Mouse (Mus musculus) MEL (cell line): Measurements from ENCODE around the gene Sorl1. TPM values are rescaled to one million over a fixed set of nuclear protein-coding genes. Genes with fewer than 3 reads are reported as not detected.

ENCODE experiments used
- DNase-seq: peaks from one replicate; pipeline ENCODE4 v3.0.0; 2011; ENCODE audit warnings: low read depth, low spot score
- H3K27ac ChIP-seq: 2 replicates; pipeline ENCODE4 v1.5.1; 2012; ENCODE audit warnings: low read depth, mild to moderate bottlenecking, control low read depth, low read length, moderate library complexity; ENCODE audit not compliant: control insufficient read depth
- H3K27me3 ChIP-seq, 2 experiments: fragments of 150-350 bp in 1 of 2; sonication (generic) in 1 of 2; 2 replicates each; pipeline ENCODE4 v1.6.1; 2012; ENCODE audit warnings: low read length in 2 of 2, mild to moderate bottlenecking in 2 of 2, improper control_type of control experiment in 1 of 2, moderate library complexity in 1 of 2; ENCODE audit not compliant: insufficient read depth in 2 of 2, control insufficient read depth in 1 of 2
- H3K36me3 ChIP-seq, 2 experiments: 2 replicates each; pipeline ENCODE4 v1.6.1; 2012 to 2014; ENCODE audit warnings: low read length in 2 of 2, improper control_type of control experiment in 1 of 2, inconsistent platforms in 1 of 2, mild to moderate bottlenecking in 1 of 2; ENCODE audit not compliant: insufficient read depth in 2 of 2, control insufficient read depth in 1 of 2
- H3K4me1 ChIP-seq, 2 experiments: fragments of 150-350 bp in 1 of 2; sonication (generic) in 1 of 2; 2 replicates each; pipeline ENCODE4 v1.6.1; 2012; ENCODE audit warnings: low read length in 2 of 2, improper control_type of control experiment in 1 of 2, mild to moderate bottlenecking in 1 of 2; ENCODE audit not compliant: insufficient read depth in 2 of 2, control insufficient read depth in 1 of 2
- H3K4me3 ChIP-seq, 2 experiments: fragments of 150-350 bp in 1 of 2; sonication (generic) in 1 of 2; 2 replicates each; pipeline ENCODE4 v1.5.1; 2012; ENCODE audit warnings: low read depth in 2 of 2, low read length in 2 of 2, mild to moderate bottlenecking in 2 of 2, moderate library complexity in 2 of 2, control low read depth in 1 of 2, improper control_type of control experiment in 1 of 2; ENCODE audit not compliant: control insufficient read depth in 1 of 2, insufficient read depth in 1 of 2
- H3K79me2 ChIP-seq: 2 replicates; pipeline ENCODE4 v1.6.1; 2012; ENCODE audit warnings: mild to moderate bottlenecking, low read length, moderate library complexity; ENCODE audit not compliant: control insufficient read depth, poor library complexity, insufficient read depth
- H3K9ac ChIP-seq: 2 replicates; pipeline ENCODE4 v1.6.1; 2012; ENCODE audit warnings: low read depth, mild to moderate bottlenecking, control low read depth, low read length, moderate library complexity; ENCODE audit not compliant: control insufficient read depth, poor library complexity, severe bottlenecking
- H3K9me3 ChIP-seq: fragments of 150-350 bp; sonication (generic); replicated peaks from 2 replicates; pipeline ENCODE4 v1.6.1; 2012; ENCODE audit warnings: mild to moderate bottlenecking, low read length, improper control_type of control experiment, moderate library complexity; ENCODE audit not compliant: insufficient read depth
- CHD1 ChIP-seq: IDR thresholded peaks from 2 replicates; pipeline ENCODE4 v1.6.1; 2012; ENCODE audit warnings: low read depth, mild to moderate bottlenecking, inconsistent platforms, low read length, improper control_type of control experiment
- CHD2 ChIP-seq: IDR thresholded peaks from 2 replicates; pipeline ENCODE4 v1.6.1; 2011; ENCODE audit warnings: low read length, improper control_type of control experiment
- CTCF ChIP-seq, 3 experiments: IDR thresholded peaks in 2 of 3; conservative IDR thresholded peaks in 1 of 3; 2 replicates each; pipeline ENCODE4 v1.5.1; 2011 to 2012; ENCODE audit warnings: low read length in 3 of 3, low read depth in 2 of 3, mild to moderate bottlenecking in 2 of 3, improper control_type of control experiment in 1 of 3, inconsistent platforms in 1 of 3, mixed read lengths in 1 of 3, moderate library complexity in 1 of 3; ENCODE audit not compliant: control insufficient read depth in 1 of 3, insufficient read depth in 1 of 3, poor library complexity in 1 of 3, severe bottlenecking in 1 of 3
- E2F4 ChIP-seq: IDR thresholded peaks from 2 replicates; pipeline ENCODE4 v1.6.1; 2011; ENCODE audit warnings: low read depth, low read length, improper control_type of control experiment, borderline replicate concordance
- GABPA ChIP-seq: IDR thresholded peaks from 2 replicates; pipeline ENCODE4 v1.6.1; 2012; ENCODE audit warnings: low read depth, mild to moderate bottlenecking, inconsistent platforms, low read length, improper control_type of control experiment, moderate library complexity
- GATA1 ChIP-seq: IDR thresholded peaks from 2 replicates; pipeline ENCODE4 v1.6.1; 2011; ENCODE audit warnings: low read depth, low read length, improper control_type of control experiment
- JUND ChIP-seq: IDR thresholded peaks from 2 replicates; pipeline ENCODE4 v1.6.1; 2011; ENCODE audit warnings: low read depth, mild to moderate bottlenecking, improper control_type of control experiment, low read length
- KAT2A ChIP-seq: conservative IDR thresholded peaks from 2 replicates; pipeline ENCODE4 v1.6.1; 2012; ENCODE audit warnings: low read depth, low read length, improper control_type of control experiment, inconsistent platforms
- MAFK ChIP-seq: IDR thresholded peaks from 2 replicates; pipeline ENCODE4 v1.6.1; 2011; ENCODE audit warnings: low read depth, mild to moderate bottlenecking, low read length, improper control_type of control experiment, borderline replicate concordance
- MYC ChIP-seq: IDR thresholded peaks from 2 replicates; pipeline ENCODE4 v1.6.1; 2011; ENCODE audit warnings: low read depth, mild to moderate bottlenecking, low read length, improper control_type of control experiment, moderate library complexity
- NELFE ChIP-seq: IDR thresholded peaks from 2 replicates; pipeline ENCODE4 v1.6.1; 2011; ENCODE audit warnings: low read depth, low read length, improper control_type of control experiment
- NRF1 ChIP-seq: IDR thresholded peaks from 2 replicates; pipeline ENCODE4 v1.6.1; 2014; ENCODE audit warnings: low read depth, mild to moderate bottlenecking, inconsistent platforms, low read length, improper control_type of control experiment, moderate library complexity; ENCODE audit not compliant: poor library complexity, insufficient read depth, severe bottlenecking
- POLR2A ChIP-seq, 2 experiments: IDR thresholded peaks; 2 replicates each; pipeline ENCODE4 v1.6.1; 2011 to 2012; ENCODE audit warnings: low read length in 2 of 2, mild to moderate bottlenecking in 2 of 2, control low read depth in 1 of 2, improper control_type of control experiment in 1 of 2, low read depth in 1 of 2, moderate library complexity in 1 of 2; ENCODE audit not compliant: control insufficient read depth in 1 of 2, insufficient read depth in 1 of 2, poor library complexity in 1 of 2
- POLR2AphosphoS5 ChIP-seq: IDR thresholded peaks from 2 replicates; pipeline ENCODE4 v1.6.1; 2012; ENCODE audit warnings: low read depth, borderline replicate concordance, mild to moderate bottlenecking, inconsistent platforms, low read length, moderate library complexity, mixed read lengths
- SIN3A ChIP-seq: IDR thresholded peaks from 2 replicates; pipeline ENCODE4 v1.6.1; 2012; ENCODE audit warnings: low read length, improper control_type of control experiment, inconsistent platforms
- TAL1 ChIP-seq: IDR thresholded peaks from 2 replicates; pipeline ENCODE4 v1.6.1; 2012; ENCODE audit warnings: mild to moderate bottlenecking, inconsistent platforms, low read length, moderate library complexity, mixed read lengths
- TBP ChIP-seq: IDR thresholded peaks from 2 replicates; pipeline ENCODE4 v1.8.0; 2011; ENCODE audit warnings: low read depth, low read length, improper control_type of control experiment
- UBTF ChIP-seq: IDR thresholded peaks from 2 replicates; pipeline ENCODE4 v1.6.1; 2012; ENCODE audit warnings: low read depth, mild to moderate bottlenecking, inconsistent platforms, low read length, improper control_type of control experiment, moderate library complexity, borderline replicate concordance; ENCODE audit not compliant: insufficient read depth
- USF1 ChIP-seq: IDR thresholded peaks from 2 replicates; pipeline ENCODE4 v1.6.1; 2014; ENCODE audit warnings: low read depth, mild to moderate bottlenecking, inconsistent platforms, low read length, improper control_type of control experiment, moderate library complexity
- USF2 ChIP-seq, 2 experiments: IDR thresholded peaks; 2 replicates each; pipeline ENCODE4 v1.6.1; 2011 to 2012; ENCODE audit warnings: improper control_type of control experiment in 2 of 2, low read length in 2 of 2, borderline replicate concordance in 1 of 2, inconsistent platforms in 1 of 2, low read depth in 1 of 2, mild to moderate bottlenecking in 1 of 2; ENCODE audit not compliant: insufficient read depth in 1 of 2
- ZC3H11A ChIP-seq: IDR thresholded peaks from 2 replicates; pipeline ENCODE4 v1.6.1; 2012; ENCODE audit warnings: low read depth, mild to moderate bottlenecking, inconsistent platforms, low read length, improper control_type of control experiment
- ZKSCAN1 ChIP-seq: IDR thresholded peaks from 2 replicates; pipeline ENCODE4 v1.6.1; 2012; ENCODE audit warnings: low read depth, mild to moderate bottlenecking, inconsistent platforms, low read length, improper control_type of control experiment, moderate library complexity
- polyA plus RNA-seq, 2 experiments: library from polyadenylated mRNA; stranded (reverse) in 1 of 2; unstranded in 1 of 2; fragments of >175 nt in 1 of 2; fragments of >200 nt in 1 of 2; gene quantifications; 2 replicates each; pipeline versions ENCODE4 v1.2.1 to v1.2.4; 2012; ENCODE audit warnings: low replicate concordance in 2 of 2, low read depth in 1 of 2; ENCODE audit not compliant: insufficient read length in 2 of 2, insufficient read depth in 1 of 2, missing spikeins in 1 of 2
- total RNA-seq: library from RNA; depleted of rRNA; stranded (reverse); fragments of 300-350 nt; gene quantifications from 2 replicates; pipeline ENCODE4 v1.2.3, GENCODE M21; 2012

Gene Sorl1
- total and polyA plus RNA-seq, 3 experiments = not detected

DNA sequence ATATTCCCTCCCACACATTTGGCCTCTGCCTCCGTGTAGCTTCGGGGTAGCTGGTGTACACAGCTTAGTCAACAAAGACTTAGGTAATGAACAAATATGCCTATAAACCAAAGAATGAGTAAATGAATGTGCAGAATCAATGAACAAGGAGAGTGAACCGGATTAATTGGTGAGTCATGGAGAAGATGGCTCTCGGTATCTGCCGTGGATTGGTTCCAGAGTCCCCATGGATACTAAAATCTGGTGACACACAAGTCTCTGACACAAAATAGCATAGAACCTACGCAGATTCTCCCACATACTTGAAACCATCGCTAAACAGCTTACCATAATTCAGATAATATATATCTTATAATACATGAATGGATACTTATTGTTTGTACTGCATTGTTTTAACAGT, 22.8 kb downstream of the Sorl1 start:
- TF ChIP-seq TBP (no peak), TAL1 (no peak), USF1 (no peak), USF2 (IDR thresholded peaks at IDR 0.05; ENCODE audit: borderline replicate concordance in 1 of 2, insufficient read depth in 1 of 2, low read depth in 1 of 2, low read length in 2 of 2) (no peak), GABPA (no peak), MAFK (no peak), NELFE (no peak), E2F4 (no peak), CHD2 (no peak), GATA1 (no peak), JUND (no peak), POLR2AphosphoS5 (no peak), SIN3A (no peak), UBTF (no peak), KAT2A (no peak), MYC (no peak), POLR2A (IDR thresholded peaks at IDR 0.05; ENCODE audit: control insufficient read depth in 1 of 2, insufficient read depth in 1 of 2, low read depth in 1 of 2, low read length in 2 of 2, poor library complexity in 1 of 2) (no peak), ZC3H11A (no peak)
- Histone ChIP-seq H3K9ac (no peak overlapping the region), H3K9me3 (no peaks in the 10 kb centered on the region), H3K36me3 (no peaks in the 10 kb centered on the region), H3K4me3 (no peak overlapping the region), H3K4me1 (no peaks in the 10 kb centered on the region), H3K27me3 (no peaks in the 10 kb centered on the region), H3K27ac (no peak overlapping the region), H3K79me2 (no peaks in the 10 kb centered on the region)
- no peak for DNase-seq

DNA sequence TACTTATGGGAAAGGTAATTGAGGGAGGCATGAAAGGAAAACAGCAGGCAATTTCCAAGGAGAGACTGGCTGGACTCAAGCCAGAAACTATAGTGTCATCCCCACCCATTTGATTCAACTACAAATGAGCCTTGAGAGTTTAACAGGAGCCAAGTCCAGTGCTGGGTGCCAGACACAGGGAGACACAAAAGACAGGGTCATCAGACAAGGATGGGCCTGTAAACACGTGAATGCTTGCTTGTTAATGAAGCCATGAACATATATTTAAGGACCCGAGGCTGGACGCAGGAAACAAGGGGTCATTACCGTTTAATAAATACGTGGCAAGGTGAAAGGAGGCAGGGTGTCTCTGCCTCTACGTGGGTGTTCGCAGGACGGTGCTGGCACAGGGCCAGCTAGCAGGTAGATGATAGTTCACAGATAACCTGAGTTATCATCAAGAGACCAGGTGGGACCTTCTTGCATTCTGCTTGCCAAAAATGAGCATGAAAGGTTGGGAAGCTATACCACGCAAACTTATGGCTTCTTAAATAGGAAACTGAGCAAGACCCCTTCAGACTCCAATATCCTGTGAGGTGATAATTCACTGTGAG, 23.4 kb downstream of the Sorl1 start:
- TF ChIP-seq NRF1 (no peak), CTCF (IDR thresholded peaks at IDR 0.05 in 2 of 3, conservative IDR thresholded peaks at IDR 0.05 in 1 of 3; ENCODE audit: control insufficient read depth in 1 of 3, insufficient read depth in 1 of 3, low read depth in 2 of 3, low read length in 3 of 3, poor library complexity in 1 of 3, severe bottlenecking in 1 of 3) (no peak), CHD1 (no peak), MAFK (no peak), ZKSCAN1 (no peak)
- TF ChIP-seq, all 39 proteins: peak for 0
- no peak for DNase-seq
- no peak overlapping the region for H3K27ac ChIP-seq

More for the DNA sequence above, 23.4 kb downstream of the Sorl1 start:
- no peaks in the 10 kb centered on the region for H3K4me1 ChIP-seq
- no peaks in the 10 kb centered on the region for H3K9me3 ChIP-seq
- H3K4me3 ChIP-seq = no peak overlapping the region
- H3K9ac ChIP-seq = no peak overlapping the region
- H3K79me2 ChIP-seq = no peaks in the 10 kb centered on the region
- H3K27me3 ChIP-seq = no peaks in the 10 kb centered on the region
- no peaks in the 10 kb centered on the region for H3K36me3 ChIP-seq
